Mouse (Mus musculus): Measurements from ENCODE around the gene Fxyd1.

Gene Fxyd1

DNA sequence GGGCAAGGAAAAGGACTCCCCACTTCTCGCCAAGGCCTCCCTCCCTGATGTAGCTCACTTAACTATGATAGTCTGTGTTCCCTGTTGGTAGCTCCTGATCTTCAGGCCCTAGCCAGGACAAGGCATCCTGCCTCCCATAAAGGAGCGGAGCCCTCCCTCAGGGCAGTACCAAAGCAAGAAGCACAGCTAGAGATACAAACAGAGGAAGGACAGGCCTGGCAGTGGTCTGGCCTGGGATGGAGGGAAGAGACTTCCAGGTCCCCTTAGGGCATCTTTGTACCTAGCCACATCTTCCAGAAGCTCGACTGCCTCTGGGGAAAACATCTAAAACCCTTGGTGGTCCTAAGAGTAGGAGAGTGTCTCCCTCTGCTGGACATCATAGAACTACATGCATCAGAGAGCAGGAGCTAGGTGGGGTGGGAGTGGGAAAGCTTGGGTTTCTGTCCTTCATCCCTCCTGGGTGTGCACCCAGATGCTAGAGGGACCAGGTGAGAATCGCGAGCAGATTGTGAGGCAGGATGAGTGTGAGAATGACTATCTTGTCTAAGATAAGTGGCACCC is 21.0 kb upstream of the Fxyd1 start:
- in situ Hi-C loops (cut with MboI, MseI) = no loop called here

DNA sequence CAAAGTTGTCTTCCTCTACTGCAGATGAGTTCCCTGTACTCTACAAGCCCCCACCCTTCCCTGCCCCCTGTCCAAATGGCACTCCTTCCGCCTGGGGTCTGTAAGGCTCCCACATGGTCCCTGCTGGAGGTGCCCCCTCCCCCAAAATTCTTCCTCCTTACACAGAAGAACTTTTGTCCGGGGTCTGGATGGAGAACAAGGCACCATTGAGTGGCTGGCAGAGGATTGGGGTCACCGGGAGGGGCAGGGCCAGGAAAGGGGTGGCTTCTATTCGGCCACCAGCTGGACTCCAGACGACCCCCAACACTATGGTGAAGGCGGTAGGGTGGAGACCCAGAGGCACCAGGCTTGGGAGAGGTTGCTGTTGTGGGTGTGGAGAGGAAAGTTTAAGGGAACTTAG is 20.5 kb upstream of the Fxyd1 start:
- in situ Hi-C loops (cut with MboI, MseI) = no loop called here

GRCm38 (mm10) chr7:31076492-31076891 is 19.5 kb upstream of the Fxyd1 start, which contains the start of gene Fxyd3:
TSS of gene Fxyd3 (minus strand) at chr7:31076704.
- in situ Hi-C loops (cut with MboI, MseI) = no loop called here

DNA sequence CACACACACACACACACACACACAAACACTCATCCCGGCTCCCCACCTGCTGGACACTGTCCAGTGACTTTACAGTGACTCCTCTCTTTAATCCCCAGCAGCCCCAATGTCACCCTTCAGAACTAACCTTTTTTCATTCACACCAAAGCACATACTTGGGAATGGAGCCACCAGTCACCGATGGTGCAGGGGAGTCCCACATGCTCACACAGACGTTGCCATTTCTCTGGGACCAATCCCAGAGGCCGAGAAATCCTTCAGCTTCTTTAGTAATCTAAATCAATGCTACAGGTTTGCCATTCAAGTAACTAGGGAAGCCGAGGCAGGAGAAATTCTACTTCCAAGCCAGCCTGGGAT is 17.7 kb upstream of the Fxyd1 start:
- in situ Hi-C loops (cut with MboI, MseI) = no loop called here

GRCm38 (mm10) chr7:31074061-31074712 is 17.2 kb upstream of the Fxyd1 start:
- in situ Hi-C loops (cut with MboI, MseI) = no loop called here

DNA sequence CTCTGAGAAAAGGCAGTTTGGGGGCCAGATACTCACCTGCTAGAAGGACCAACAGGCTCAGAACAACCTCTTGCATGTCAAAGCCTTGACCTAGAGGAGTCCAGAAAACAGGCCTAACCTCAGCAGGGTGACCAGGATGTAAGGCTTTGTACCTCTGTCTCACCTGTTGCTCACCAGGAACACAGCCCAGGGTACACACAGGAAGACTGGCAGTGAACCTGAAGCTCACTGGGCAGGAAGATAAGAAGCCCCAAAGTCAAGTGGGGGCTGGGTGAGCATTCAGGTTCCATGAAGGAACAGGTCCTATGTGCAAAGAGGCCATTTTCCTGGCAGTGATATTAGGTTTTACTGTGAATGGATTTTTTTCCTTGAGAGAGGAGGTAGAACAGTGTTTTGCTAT is 16.5 kb upstream of the Fxyd1 start:
- in situ Hi-C loops (cut with MboI, MseI) = no loop called here

- in situ Hi-C loops (cut with MboI, MseI) = no loop called here
Observed at GRCm38 (mm10) chr7:31072326-31072725, 15.3 kb upstream of the Fxyd1 start.

DNA sequence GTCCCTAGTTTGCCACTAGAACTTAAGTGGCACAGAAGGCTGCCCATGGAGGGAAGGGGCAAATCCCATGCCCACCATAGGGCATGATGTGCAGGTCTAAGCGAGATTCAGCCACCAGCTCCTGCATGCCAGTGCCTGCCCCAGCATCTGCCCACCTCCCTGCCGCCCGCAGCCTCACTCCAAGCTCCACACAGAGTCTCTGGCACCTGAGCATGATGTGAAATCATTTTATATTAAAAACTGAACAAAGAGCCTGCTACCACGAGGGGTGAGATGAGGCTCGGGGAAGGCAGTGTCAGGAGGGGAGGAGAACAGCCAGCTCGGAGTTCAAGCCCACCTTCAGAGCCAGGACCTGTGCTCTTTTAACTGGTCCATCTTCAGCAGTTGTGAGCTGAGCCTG is 13.3 kb upstream of the Fxyd1 start:
- in situ Hi-C loops (cut with MboI, MseI) = no loop called here

GRCm38 (mm10) chr7:31069491-31069890 is 12.5 kb upstream of the Fxyd1 start:
- in situ Hi-C loops (cut with MboI, MseI) = no loop called here

- in situ Hi-C loops (cut with MboI, MseI) = no loop called here
Observed at GRCm38 (mm10) chr7:31067836-31068235, 10.8 kb upstream of the Fxyd1 start.

- in situ Hi-C loops (cut with MboI, MseI) = no loop called here
Observed at GRCm38 (mm10) chr7:31063074-31063560, 6.1 kb upstream of the Fxyd1 start.

DNA sequence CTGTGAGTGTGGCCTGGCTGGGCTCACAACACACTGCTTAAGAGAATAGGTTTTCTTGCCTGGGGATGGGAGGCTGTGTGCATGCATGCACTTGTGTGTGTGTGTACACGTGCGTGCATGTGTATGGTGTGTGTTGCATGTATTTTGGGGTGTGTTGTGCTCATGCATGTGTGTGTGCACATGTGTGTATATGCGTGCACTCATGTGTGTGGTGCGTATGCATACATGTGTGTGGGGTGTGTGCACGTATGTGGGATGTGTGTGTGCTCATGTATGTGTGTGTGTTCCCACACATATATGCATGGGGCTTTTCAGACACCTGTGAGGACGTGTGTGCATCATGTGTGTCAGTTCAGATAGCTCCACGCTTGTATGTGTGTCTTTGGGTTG is 3.6 kb upstream of the Fxyd1 start:
- in situ Hi-C loops (cut with MboI, MseI) = no loop called here

- in situ Hi-C loops (cut with MboI, MseI) = no loop called here
Observed at GRCm38 (mm10) chr7:31059919-31060620, 3.1 kb upstream of the Fxyd1 start.

GRCm38 (mm10) chr7:31059108-31059507 is 2.1 kb upstream of the Fxyd1 start, which contains the start of gene Lgi4:
TSS of gene Lgi4 (plus strand) at chr7:31059342.
- in situ Hi-C loops (cut with MboI, MseI) = no loop called here

DNA sequence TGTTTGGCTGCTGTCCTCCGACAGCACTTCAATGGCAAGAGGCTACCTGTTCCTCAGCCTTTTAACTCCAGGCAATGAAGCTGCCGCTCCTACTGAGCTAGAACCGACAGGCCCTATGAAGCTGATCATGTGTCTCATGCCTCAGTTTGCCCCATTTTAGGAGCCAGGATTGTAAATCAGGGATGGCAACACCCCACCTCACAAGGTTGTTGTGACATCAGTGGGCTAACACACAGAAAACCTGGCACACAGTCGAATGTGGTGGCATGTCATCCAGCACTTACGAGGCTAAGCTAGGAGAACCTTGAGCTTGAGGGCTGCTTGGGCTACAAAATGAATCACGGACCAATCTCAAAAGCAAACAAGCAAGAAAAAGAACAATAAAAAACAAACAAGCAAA is 1.2 kb upstream of the Fxyd1 start:
- in situ Hi-C loops (cut with MboI, MseI) = no loop called here

- in situ Hi-C loops (cut with MboI, MseI) = no loop called here
Observed at GRCm38 (mm10) chr7:31057730-31058129, 731 bp upstream of the Fxyd1 start.

DNA sequence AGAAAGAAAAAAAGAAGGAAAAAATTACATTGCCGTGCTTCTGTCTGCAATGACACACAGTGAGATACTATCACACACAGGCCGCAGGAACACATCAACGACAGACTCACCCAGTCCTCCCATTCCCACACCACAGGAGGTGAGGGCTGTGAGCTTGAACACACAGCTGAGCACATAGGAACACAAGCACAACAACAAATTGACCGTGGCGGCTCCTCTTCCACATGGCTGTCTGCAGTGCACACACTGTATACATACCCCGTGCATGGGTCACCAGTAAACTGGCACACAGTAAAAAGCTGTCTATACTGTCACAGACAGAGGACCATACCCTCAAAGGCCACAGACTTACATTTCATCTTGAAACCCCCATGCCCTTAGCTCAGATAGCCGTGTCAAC is 551 bp downstream of the Fxyd1 start:
- in situ Hi-C loops (cut with MboI, MseI) = no loop called here

- in situ Hi-C loops (cut with MboI, MseI) = no loop called here
Observed at GRCm38 (mm10) chr7:31055883-31056282, 1.1 kb downstream of the Fxyd1 start.

GRCm38 (mm10) chr7:31055354-31055824 is 1.6 kb downstream of the Fxyd1 start:
- in situ Hi-C loops (cut with MboI, MseI) = no loop called here

DNA sequence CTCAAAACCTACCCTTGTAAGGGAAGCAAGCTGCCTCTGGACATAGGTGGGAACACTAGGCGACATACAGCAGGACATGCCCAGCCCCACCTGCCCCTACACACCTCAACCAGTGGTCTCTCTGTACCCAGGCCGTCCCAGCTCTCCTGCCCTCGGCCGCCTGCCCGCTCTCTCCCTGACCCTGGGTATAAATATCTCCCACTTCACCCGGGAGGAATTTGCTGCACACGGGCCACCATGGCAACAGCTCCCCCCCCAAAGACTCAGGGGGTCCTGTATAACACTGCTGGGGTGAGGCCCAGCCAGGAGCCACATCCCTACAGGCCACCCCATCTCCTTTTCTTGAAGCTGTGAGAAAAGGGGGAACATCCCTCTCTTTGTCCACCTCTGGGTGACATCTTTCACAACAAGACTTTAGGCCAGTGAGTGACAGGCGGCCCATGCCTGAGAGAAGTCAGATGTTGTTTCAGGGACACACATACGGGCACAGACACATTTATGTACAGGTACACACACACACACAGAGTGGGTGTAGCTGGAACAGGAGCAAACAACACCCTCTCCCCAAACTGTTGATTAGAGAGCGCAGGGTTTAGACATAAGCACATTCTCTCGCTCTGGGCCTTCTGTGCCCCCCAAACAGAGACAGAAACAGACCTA is 2.2 kb downstream of the Fxyd1 start:
- in situ Hi-C loops (cut with MboI, MseI) = no loop called here

GRCm38 (mm10) chr7:31053882-31054447 is 3.0 kb downstream of the Fxyd1 start:
- in situ Hi-C loops (cut with MboI, MseI) = no loop called here
